In genomic region chr6:29828574-29829234, GRCm38 (mm10) we compare ENCODE assay signal across 23 mouse cellular contexts.
DNase-seq lines count a peak whose midpoint lies in the region; ATAC-seq lines count a peak whose summit lies in the region.
"Had no signal": no experiment of that assay in that cellular context is flagged by ENCODE, and none has a peak within 500 bp of the region (broad histone marks: within the 10 kb centered on the region; RNA-seq: fewer than 3 reads in every experiment).

No protein-coding gene starts in this region.

- no peak overlapping the region for H3K4me3 ChIP-seq in kidney, embryonic 15.5 days (replicated peaks)
- H3K4me3 ChIP-seq in embryonic facial prominence, embryonic 10.5 days, result no peak overlapping the region
- H3K4me3 ChIP-seq: embryonic facial prominence, embryonic 13.5 days; heart, adult 2 months; intestine, embryonic 15.5 days; layer of hippocampus, adult 2 months; limb, embryonic 15.5 days; midbrain, embryonic 12.5 days; neural tube, embryonic 12.5 days had no signal

- H3K27me3 ChIP-seq in kidney, embryonic 15.5 days, result no peaks in the 10 kb centered on the region
- H3K27me3 ChIP-seq in splenic B cell, adult 2 months (ENCODE audit: control insufficient read depth, insufficient read depth, low read length, poor library complexity, severe bottlenecking), result no peaks in the 10 kb centered on the region
- no peaks in the 10 kb centered on the region for H3K27me3 ChIP-seq in embryonic facial prominence, embryonic 10.5 days (replicated peaks; ENCODE audit: low read depth, poor library complexity, severe bottlenecking)
- H3K27me3 ChIP-seq: embryonic facial prominence, embryonic 13.5 days; intestine, embryonic 15.5 days; limb, embryonic 15.5 days; midbrain, embryonic 12.5 days; neural tube, embryonic 12.5 days had no signal

- H3K4me1 ChIP-seq in kidney, embryonic 15.5 days, result no peaks in the 10 kb centered on the region; the same call in 1 of the 2 replicates
- H3K4me1 ChIP-seq in embryonic facial prominence, embryonic 10.5 days, result no peaks in the 10 kb centered on the region
- H3K4me1 ChIP-seq: embryonic facial prominence, embryonic 13.5 days; intestine, embryonic 15.5 days; limb, embryonic 15.5 days; midbrain, embryonic 12.5 days; neural tube, embryonic 12.5 days had no signal

- no peaks in the 10 kb centered on the region for H3K36me3 ChIP-seq in kidney, embryonic 15.5 days
- H3K36me3 ChIP-seq in splenic B cell, adult 2 months (ENCODE audit: control insufficient read depth, insufficient read depth, low read length, poor library complexity, severe bottlenecking), result no peaks in the 10 kb centered on the region
- H3K36me3 ChIP-seq in embryonic facial prominence, embryonic 10.5 days (replicated peaks), result no peaks in the 10 kb centered on the region
- H3K36me3 ChIP-seq: embryonic facial prominence, embryonic 13.5 days; intestine, embryonic 15.5 days; limb, embryonic 15.5 days; midbrain, embryonic 12.5 days; neural tube, embryonic 12.5 days had no signal

- no peak overlapping the region for H3K4me2 ChIP-seq in kidney, embryonic 15.5 days
- H3K4me2 ChIP-seq: embryonic facial prominence, embryonic 13.5 days; hindbrain, embryonic 14.5 days; intestine, embryonic 15.5 days; limb, embryonic 15.5 days; midbrain, embryonic 12.5 days; neural tube, embryonic 12.5 days had no signal

- no peak overlapping the region for H3K9ac ChIP-seq in kidney, embryonic 15.5 days
- H3K9ac ChIP-seq: embryonic facial prominence, embryonic 13.5 days; hindbrain, embryonic 14.5 days; intestine, embryonic 15.5 days; limb, embryonic 15.5 days; midbrain, embryonic 12.5 days; neural tube, embryonic 12.5 days had no signal

- ATAC-seq in kidney, embryonic 15.5 days (replicated peaks; ENCODE audit: low FRiP score), result no peak
- peak; percentile 25 for ATAC-seq in CD4-positive, CD25-positive, alpha-beta regulatory T cell, adult 4 months
- ATAC-seq: forebrain, embryonic 14.5 days; intestine, embryonic 15.5 days had no signal

- no peaks in the 10 kb centered on the region for H3K9me3 ChIP-seq in kidney, embryonic 15.5 days (replicated peaks)
- H3K9me3 ChIP-seq in embryonic facial prominence, embryonic 10.5 days, result no peaks in the 10 kb centered on the region
- H3K9me3 ChIP-seq: embryonic facial prominence, embryonic 13.5 days; G1E; intestine, embryonic 15.5 days; limb, embryonic 15.5 days; midbrain, embryonic 12.5 days; neural tube, embryonic 12.5 days had no signal

- 70% methylated on average over 3 of the region's 3 CpGs for WGBS in kidney, embryonic 15.5 days
- 83% methylated on average over 3 of the region's 3 CpGs for WGBS in embryonic facial prominence, embryonic 10.5 days

- peak overlapping the region; percentile 63 for H3K27ac ChIP-seq in kidney, embryonic 15.5 days
- H3K27ac ChIP-seq in embryonic facial prominence, embryonic 10.5 days (replicated peaks), result no peak overlapping the region
- H3K27ac ChIP-seq: embryonic facial prominence, embryonic 13.5 days; heart, adult 2 months; hindbrain, embryonic 14.5 days; intestine, embryonic 15.5 days; layer of hippocampus, adult 2 months; limb, embryonic 15.5 days; midbrain, embryonic 12.5 days; neural tube, embryonic 12.5 days had no signal

- DNase-seq in kidney, postnatal 4 days, result no peak
- peak; percentile 46 for DNase-seq in induced T-regulatory cell, adult 2 months (ENCODE audit: low read depth)
- DNase-seq in splenic B cell, adult 2 months (ENCODE audit: low read depth, low spot score), result peak; percentile 25
- no peak for DNase-seq in spleen, postnatal 36 days (ENCODE audit: low spot score in 2 of 2)
- no peak for DNase-seq in embryonic facial prominence, embryonic 10.5 days (ENCODE audit: low spot score)
- DNase-seq: adrenal gland, postnatal 14 days; cerebellum, adult 2 months; gastrocnemius, postnatal 14 days; heart, adult 2 months; heart, postnatal 36 days; lung, postnatal 14 days; thymus, adult 18-20 months had no signal

Comparison
In these comparisons a context has a peak if more than half of its experiments do, and no peak if none do; other contexts are left out.
1. DNase-seq: peak in induced T-regulatory cell, adult 2 months (single experiment) and splenic B cell, adult 2 months (single experiment); none in kidney, postnatal 4 days (0 of 2), spleen, postnatal 36 days (0 of 2) and embryonic facial prominence, embryonic 10.5 days (single experiment).